Mouse (Mus musculus) adrenal gland, postnatal 14 days (tissue): Measurements from ENCODE around the gene Rab37. TPM values are rescaled to one million over a fixed set of nuclear protein-coding genes. Genes with fewer than 3 reads are reported as not detected.
A peak's percentile ranks its signal among the peaks of the same experiment; 100 is the strongest.

Source experiments
- DNase-seq: peaks from one replicate; pipeline ENCODE4 v3.0.0; 2021; ENCODE audit warnings: mixed read lengths
- total RNA-seq: library from RNA; stranded (reverse); gene quantifications from 2 replicates; pipeline ENCODE4 v1.2.3, GENCODE M21; 2021

The Rab37 gene
- total RNA-seq, 1 experiment from 2014 or later = 1.9 TPM

DNA sequence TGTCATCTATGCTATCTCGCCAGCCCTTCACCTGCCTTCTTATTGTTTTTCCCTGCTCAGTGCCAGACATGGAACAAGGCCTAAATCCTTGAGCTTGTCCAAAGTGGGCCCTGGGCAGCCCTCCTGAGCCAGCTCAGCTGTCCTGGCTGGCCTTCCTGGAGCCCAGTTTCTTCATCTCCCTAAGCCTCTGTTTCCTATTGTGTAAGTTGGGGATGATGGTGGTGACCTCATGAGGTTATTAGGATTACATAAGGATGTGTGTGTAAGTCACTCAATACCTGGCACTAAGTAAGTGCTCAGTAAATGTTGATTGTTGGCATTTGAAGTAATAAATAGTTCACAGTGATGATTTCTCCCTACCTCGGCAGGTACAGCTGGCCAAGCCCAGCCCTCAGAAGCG lies 75.5 kb downstream of the Rab37 start:
- DNase-seq = no peak

DNA sequence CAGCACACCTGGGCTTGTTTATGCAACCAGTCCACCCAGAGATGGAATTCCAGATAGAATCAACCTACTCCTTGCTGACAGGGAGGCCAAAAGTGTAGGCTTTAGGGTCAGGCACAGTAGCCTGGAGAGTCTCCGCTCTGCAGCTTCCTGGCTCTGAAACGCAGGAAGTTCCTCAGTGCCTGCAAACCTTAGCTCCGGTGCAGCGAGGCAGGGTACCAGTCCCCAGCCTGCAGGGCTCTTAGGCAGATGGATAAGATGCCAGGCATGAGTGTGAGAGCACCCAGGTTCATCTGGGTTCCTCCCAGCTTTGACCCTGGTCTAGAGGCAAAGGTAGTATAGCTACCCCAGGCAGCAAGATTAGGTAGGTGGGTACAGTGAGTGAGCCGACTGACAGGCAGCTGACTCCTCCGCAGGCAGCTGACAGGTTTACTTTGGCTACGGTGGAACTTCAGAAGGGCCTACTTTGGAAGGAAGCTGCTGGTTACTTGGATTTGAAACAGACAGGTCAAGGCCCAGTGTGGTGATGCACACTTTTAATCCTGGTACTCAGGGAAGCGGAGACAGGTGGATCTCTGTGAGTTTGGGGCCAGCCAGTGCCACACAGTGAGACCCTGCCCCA lies 76.5 kb downstream of the Rab37 start:
- DNase-seq = no peak

- DNase-seq = no peak
Observed at GRCm38 (mm10) chr11:115169430-115169829, 78.2 kb downstream of the Rab37 start.

GRCm38 (mm10) chr11:115171125-115171524 lies 79.9 kb downstream of the Rab37 start:
- DNase-seq = peak; percentile 45

- DNase-seq = peak; percentile 64
Observed at GRCm38 (mm10) chr11:115172825-115173287, 81.6 kb downstream of the Rab37 start.

DNA sequence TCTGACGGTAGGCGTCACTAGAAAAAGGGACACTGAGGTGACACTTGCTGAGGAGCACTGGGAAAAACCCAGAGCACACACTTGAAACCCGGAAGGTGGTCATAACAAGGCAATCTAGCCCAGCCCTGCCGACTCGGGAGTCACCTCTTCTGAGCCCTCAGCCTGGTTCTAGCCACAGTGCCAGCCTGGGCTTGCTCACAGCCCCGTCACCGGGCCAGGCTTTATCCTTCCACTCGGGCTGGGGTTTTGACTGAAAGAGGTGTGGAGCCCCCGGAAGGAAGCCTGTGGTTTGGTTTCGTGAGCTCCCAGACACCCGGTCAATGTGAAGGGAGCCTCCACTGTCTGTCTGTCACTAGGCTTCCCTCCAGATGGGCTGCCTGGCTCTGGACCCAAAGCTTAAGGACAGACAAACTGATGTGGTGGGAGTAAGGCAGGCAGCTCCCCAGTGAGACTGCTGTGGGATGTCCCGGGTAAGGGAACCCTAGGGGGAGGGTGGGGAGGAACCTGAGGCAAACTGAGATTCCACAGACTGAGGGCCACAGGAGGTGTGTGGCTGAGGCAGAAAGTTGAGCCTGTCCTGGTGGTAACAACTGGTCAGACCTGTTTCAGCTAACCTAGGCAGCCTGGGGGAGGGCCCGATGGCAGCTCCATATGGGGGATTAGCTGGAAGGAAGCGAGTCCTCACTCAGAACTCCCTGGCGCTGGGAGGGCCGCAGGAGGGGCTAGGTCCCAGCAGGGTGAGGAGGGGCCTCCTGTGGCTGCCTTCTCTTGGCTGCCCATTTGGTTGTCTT lies 82.5 kb downstream of the Rab37 start:
- DNase-seq = no peak

GRCm38 (mm10) chr11:115176399-115177190 lies 85.4 kb downstream of the Rab37 start:
- DNase-seq = no peak

DNA sequence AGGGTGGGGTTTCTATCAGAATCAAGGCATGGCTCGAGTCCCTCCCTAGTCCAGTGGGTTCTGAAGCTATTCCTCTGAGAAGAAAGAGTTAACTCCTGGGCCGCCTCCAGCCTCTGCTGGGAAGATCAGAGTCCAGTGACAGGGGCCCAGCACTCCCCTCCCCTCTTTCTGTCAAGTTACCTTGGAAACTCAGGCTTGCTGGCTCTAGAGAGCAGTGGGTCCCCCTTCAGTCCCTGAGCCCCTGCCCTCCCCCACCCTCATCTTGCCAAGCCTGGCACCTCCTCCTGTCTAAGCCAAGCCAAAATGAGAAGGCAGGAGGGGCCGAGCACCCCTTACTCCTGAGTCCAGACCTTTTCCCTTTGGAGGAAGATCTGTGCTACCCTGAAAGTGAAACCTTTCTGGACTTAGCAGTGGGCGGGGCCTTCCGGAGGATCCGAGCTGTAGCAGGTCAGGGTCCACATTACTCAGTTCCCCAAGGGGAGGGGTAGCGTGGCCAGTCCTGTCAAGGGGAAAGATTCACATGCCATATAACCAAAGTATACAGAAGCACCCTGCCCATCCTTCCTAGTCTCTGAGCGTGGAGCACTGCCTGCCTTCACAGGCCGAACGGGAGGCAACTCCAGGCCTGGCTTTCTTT lies 86.4 kb downstream of the Rab37 start:
- DNase-seq = peak; percentile 64

- DNase-seq = no peak
Observed at GRCm38 (mm10) chr11:115178766-115179165, 87.5 kb downstream of the Rab37 start.

GRCm38 (mm10) chr11:115179191-115179590 lies 88.0 kb downstream of the Rab37 start:
- DNase-seq = no peak

DNA sequence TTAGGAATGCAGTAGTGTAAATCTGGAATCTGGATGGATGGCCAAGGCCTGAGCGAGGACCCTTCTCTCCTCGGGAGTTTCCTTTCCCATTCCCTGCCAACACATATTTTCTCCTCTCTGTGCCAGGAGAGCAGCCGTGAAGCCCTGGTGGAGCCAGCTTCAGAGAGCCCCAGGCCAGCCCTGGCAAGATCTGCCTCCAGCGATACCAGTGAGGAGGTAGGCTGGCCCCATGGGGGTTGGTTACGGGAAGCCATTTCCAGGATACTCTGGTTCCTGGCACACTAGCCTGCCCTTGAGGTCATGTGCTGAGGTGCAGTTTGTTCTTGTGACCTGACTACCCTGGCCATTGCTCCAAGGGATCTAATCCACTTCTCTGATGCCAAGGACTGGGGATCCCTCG lies 88.7 kb downstream of the Rab37 start:
- peak; percentile 65 for DNase-seq

DNA sequence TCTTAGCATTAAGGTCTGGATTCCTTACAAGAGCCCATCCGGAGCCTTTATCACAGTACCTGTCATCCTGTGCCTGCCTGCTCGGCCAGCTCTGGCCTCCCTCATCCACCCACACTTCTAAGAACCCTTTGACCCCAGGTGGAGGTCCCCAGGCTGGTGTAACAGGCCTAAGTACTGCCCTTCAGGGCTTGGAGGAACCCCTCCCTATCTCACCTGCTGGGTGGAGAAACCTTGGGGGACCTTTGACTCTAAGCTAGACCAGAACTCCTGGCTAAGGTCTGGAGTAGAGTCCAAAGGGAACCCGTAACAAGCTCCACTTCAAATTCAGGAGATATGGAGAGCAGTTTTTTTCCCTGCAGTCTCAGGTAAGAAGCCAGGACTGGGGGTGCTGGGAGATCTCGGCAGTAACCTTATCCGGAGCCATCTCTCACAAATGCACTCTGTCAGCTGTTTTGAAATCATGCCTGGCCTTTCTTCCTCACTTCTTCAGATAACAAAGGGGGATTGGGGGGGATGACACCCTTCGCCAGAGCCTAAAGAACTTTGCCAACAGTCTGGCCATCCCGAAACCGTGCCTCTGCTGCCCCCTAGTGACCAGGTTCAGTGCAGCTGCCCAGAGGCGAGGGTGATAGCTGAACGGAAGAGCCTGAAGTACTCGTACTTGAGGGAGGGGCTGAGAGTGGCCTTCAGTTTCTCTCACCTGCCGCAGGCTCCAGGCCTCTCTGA lies 90.8 kb downstream of the Rab37 start:
- DNase-seq = peak; percentile 92

- DNase-seq = no peak
Observed at GRCm38 (mm10) chr11:115184973-115185372, 93.7 kb downstream of the Rab37 start.

DNA sequence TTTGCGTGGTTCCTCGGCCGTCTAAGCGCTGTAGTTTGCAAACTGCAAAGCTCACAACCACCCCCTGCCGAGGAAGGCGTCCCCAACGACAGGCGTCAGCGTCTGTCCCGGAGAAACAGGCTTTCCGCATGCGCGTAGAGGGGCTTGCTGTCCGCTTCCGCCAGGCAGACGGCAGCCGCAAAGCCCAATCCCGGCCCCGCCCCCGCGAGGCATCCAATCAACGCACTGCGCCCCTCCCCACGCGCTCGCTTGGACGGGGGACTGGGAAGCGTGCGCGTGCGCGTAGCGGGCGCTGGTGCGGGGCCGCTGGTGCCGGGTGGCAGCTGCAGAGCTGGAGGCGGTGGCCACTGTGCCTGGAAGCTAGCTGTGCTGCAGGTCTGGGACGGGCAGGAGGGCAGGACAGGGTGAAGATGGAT lies 96.0 kb downstream of the Rab37 start, which contains the start of gene Tmem104:
Tmem104 (plus strand) TSS at position 264 of the 416 bp plus-strand sequence.
- DNase-seq = peak; percentile 100

- DNase-seq = peak; percentile 69
Observed at GRCm38 (mm10) chr11:115187693-115188092, 96.5 kb downstream of the Rab37 start, which contains the start of gene Nat9. TSS of gene Nat9 (minus strand) at chr11:115187859.

DNA sequence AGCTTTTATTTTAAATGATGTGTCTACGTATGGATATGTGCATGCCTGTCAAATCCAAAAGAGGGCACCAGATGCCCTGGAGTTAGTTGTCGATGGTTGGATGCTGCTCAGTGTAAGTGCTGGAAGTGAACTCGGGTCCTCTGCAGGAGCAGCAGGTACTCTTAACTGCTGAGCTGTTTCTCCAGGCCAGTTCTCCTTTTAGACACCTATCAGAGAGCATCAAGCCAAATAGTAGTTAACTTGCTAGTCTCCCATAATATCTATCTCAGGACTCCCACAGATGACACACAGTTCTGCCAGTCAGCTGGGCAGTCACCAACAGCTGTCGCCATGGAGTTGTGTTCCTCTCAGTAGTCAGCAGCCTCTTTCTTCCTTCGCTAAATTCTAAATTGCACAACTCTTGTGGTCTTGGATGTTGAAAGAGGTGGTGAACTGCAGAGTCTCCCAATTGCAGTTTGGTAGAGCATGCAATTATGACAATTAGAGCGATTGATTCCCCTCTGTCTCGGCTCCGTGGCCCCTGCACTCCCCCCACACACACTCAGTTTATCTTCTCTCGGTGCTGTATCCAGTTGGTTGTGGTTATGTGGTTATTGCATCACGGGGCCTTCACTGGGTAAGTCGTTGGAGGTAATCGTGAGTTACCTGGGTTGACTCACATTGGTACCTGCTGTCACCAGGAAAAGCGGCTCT lies 97.5 kb downstream of the Rab37 start:
- no peak for DNase-seq

- no peak for DNase-seq
Observed at GRCm38 (mm10) chr11:115189304-115189703, 98.1 kb downstream of the Rab37 start.

- peak; percentile 82 for DNase-seq
Observed at GRCm38 (mm10) chr11:115192180-115192579, 100.9 kb downstream of the Rab37 start.

- no peak for DNase-seq
Observed at GRCm38 (mm10) chr11:115194693-115195092, 103.5 kb downstream of the Rab37 start.

GRCm38 (mm10) chr11:115195933-115196332 lies 104.7 kb downstream of the Rab37 start:
- no peak for DNase-seq

GRCm38 (mm10) chr11:115197558-115197957 lies 106.3 kb downstream of the Rab37 start:
- DNase-seq = no peak
